Mouse (Mus musculus): Measurements from ENCODE around the gene Pbld2.

DNA sequence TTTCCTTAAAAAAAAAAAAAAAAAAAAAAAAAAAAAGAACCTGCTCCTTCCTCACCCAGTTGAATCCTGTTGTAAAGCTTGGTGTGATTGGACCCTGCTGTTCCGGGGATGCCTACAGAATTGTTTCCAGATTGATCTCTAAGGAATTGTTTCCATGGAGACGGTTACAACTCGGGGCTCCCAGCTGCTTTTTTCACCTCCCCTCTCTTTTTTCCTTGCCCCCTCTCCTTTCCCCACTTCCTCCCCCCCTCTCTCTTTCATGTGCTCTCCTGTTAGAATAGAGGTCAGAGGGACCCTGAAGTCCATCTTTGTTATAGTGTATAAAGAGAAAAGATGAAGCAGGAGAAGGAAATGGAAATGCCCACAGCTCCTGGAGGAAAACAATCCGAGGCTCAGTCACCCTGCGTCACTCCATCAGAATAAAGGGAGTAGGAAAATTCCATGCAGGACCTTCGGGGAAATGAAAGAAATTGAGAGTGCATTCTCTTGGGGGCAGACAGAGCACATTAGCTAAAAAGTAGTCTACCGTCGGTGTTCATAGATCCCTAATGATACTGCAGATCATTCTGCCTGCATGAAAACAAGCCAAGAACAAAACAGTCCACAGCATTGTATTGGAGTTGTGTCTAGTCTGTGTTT lies 2.2 kb downstream of the Pbld2 start:
- TF ChIP-seq CTCF (IDR thresholded peaks at IDR 0.05; ENCODE audit: low read depth): no peak
- TF ChIP-seq EP300 (optimal IDR thresholded peaks at IDR 0.05): no peak

All from stomach, postnatal 0 days (tissue).